ENCODE assay signal across 18 mouse cellular contexts in the genomic region with DNA sequence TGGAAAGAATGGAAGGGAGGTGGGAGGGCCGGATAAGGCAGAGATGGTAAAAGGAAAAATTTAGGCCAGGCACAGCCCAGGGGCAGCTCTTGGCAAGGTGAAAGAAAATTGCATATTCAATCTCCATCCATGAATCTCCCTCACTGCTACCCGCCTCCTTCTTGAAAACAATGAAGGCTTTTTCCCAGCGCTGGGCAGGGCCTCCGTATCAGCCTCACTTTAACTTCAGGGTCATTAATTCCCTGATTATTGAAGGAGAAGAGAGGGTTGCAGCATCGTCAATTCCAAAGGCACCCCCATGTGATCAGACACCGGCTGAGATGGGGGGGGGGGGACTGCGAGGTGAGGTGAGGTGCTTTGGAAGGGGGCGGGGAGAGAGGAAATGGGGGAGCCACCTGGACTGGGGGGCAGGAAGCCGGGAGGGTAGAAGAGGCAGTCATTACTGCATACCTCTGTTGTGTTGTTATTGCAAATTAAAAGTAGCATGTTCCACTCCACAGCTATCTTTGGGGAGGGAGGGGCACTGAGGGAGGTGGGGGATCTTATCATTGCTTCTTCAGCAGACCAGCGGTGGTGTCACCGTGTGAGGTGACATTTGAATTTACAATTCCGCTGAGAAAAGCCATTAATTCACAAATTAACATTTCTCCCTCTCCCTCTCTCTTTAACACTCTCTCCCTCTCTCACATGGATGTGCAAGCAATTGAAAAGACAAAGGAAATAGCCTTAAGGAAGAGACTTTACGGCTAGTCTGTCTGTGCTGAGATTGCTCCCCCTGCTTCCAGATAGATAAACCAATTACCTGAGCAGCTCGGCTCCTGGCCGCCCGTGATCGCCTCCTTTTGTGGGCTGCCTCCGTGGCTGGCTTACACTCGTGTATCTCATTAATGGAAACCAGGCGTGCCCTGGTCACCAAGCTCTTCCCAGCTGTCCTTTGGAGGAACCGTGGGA. TPM values are rescaled to one million over a fixed set of nuclear protein-coding genes. Genes with fewer than 3 reads are reported as not detected.
DNase-seq lines count a peak whose midpoint lies in the region; ATAC-seq lines count a peak whose summit lies in the region.
"Had no signal": no experiment of that assay in that cellular context is flagged by ENCODE, and none has a peak within 500 bp of the region (broad histone marks: within the 10 kb centered on the region; RNA-seq: fewer than 3 reads in every experiment).

No protein-coding gene starts in this region.

- DNase-seq in midbrain, embryonic 10.5 days (ENCODE audit: low spot score) = no peak
- DNase-seq in midbrain, embryonic 11.5 days (ENCODE audit: low spot score, missing footprints) = no peak
- peak; percentile 39 for DNase-seq in mesoderm, embryonic 11.5 days (ENCODE audit: low read depth, low spot score)
- DNase-seq in retina, embryonic 14.5 days (ENCODE audit: low spot score) = peak; percentile 54
- DNase-seq in left cerebral cortex, postnatal 10 days (ENCODE audit: extremely low spot score in 1 of 2, low spot score in 2 of 2) = no peak
- no peak for DNase-seq in adrenal gland, postnatal 36 days
- DNase-seq: heart, postnatal 36 days; kidney, adult 9 months; layer of hippocampus, postnatal 36 days; lung, embryonic 14.5 days had no signal

- H3K9me3 ChIP-seq in midbrain, embryonic 10.5 days (replicated peaks) = no peaks in the 10 kb centered on the region
- H3K9me3 ChIP-seq in midbrain, embryonic 11.5 days (ENCODE audit: control insufficient read depth, low read length) = no peaks in the 10 kb centered on the region
- no peaks in the 10 kb centered on the region for H3K9me3 ChIP-seq in hindbrain, embryonic 12.5 days (replicated peaks)
- H3K9me3 ChIP-seq: limb, embryonic 15.5 days; megakaryocyte, embryonic 14.5 days had no signal

- intact Hi-C loops in left cerebral cortex, postnatal 10 days (cut with DNase I) = no loop called here

- no peak for ATAC-seq in midbrain, embryonic 11.5 days (ENCODE audit: low FRiP score)
- ATAC-seq in hindbrain, embryonic 12.5 days (ENCODE audit: low FRiP score) = peak; percentile 53
- ATAC-seq: Patski had no signal

- 49% methylated on average over 21 of the region's 21 CpGs for WGBS in midbrain, embryonic 10.5 days
- 43% methylated on average over 21 of the region's 21 CpGs for WGBS in midbrain, embryonic 11.5 days
- WGBS in hindbrain, embryonic 12.5 days = 17% methylated on average over 21 of the region's 21 CpGs

- peak overlapping the region; percentile 46; the same call in 1 of the 2 replicates for H3K27ac ChIP-seq in midbrain, embryonic 10.5 days (replicated peaks)
- no peak overlapping the region for H3K27ac ChIP-seq in midbrain, embryonic 11.5 days (ENCODE audit: low read depth, low read length)
- H3K27ac ChIP-seq in hindbrain, embryonic 12.5 days = peak overlapping the region; percentile 86
- H3K27ac ChIP-seq: limb, embryonic 15.5 days had no signal

- peaks cover 34% of the 10 kb centered on the region for H3K4me1 ChIP-seq in midbrain, embryonic 10.5 days
- peaks cover 6% of the 10 kb centered on the region for H3K4me1 ChIP-seq in midbrain, embryonic 11.5 days (ENCODE audit: control insufficient read depth, insufficient read depth, low read length)
- peaks cover 43% of the 10 kb centered on the region for H3K4me1 ChIP-seq in hindbrain, embryonic 12.5 days
- H3K4me1 ChIP-seq: limb, embryonic 15.5 days; megakaryocyte, embryonic 14.5 days had no signal

- no peak overlapping the region for H3K4me3 ChIP-seq in midbrain, embryonic 10.5 days
- H3K4me3 ChIP-seq in midbrain, embryonic 11.5 days (ENCODE audit: low read depth, low read length) = no peak overlapping the region
- no peak overlapping the region for H3K4me3 ChIP-seq in hindbrain, embryonic 12.5 days
- H3K4me3 ChIP-seq: limb, embryonic 15.5 days; megakaryocyte, embryonic 14.5 days had no signal

- H3K36me3 ChIP-seq in midbrain, embryonic 10.5 days = no peaks in the 10 kb centered on the region
- no peaks in the 10 kb centered on the region for H3K36me3 ChIP-seq in midbrain, embryonic 11.5 days (ENCODE audit: control insufficient read depth, insufficient read depth, low read length)
- no peaks in the 10 kb centered on the region for H3K36me3 ChIP-seq in hindbrain, embryonic 12.5 days
- H3K36me3 ChIP-seq: limb, embryonic 15.5 days had no signal

- H3K4me2 ChIP-seq in midbrain, embryonic 11.5 days = no peak overlapping the region
- H3K4me2 ChIP-seq in hindbrain, embryonic 12.5 days (replicated peaks) = peak overlapping the region; percentile 24
- H3K4me2 ChIP-seq: limb, embryonic 15.5 days; lung, embryonic 14.5 days had no signal

- H3K9ac ChIP-seq in midbrain, embryonic 11.5 days (ENCODE audit: low read length) = no peak overlapping the region
- H3K9ac ChIP-seq in hindbrain, embryonic 12.5 days = peak overlapping the region; percentile 27
- H3K9ac ChIP-seq: limb, embryonic 15.5 days; lung, embryonic 14.5 days had no signal

- H3K27me3 ChIP-seq in midbrain, embryonic 10.5 days (ENCODE audit: low read depth, poor library complexity, severe bottlenecking) = peaks cover 35% of the 10 kb centered on the region
- H3K27me3 ChIP-seq in midbrain, embryonic 11.5 days (ENCODE audit: control insufficient read depth, insufficient read depth, low read length) = no peaks in the 10 kb centered on the region
- H3K27me3 ChIP-seq in hindbrain, embryonic 12.5 days = no peaks in the 10 kb centered on the region; the same call in 1 of the 2 replicates
- H3K27me3 ChIP-seq: Patski had no signal

RNA-seq across cellular contexts. Expression of a gene that starts 41.5 kb away (rescaled TPM):
- polyA plus RNA-seq in midbrain, embryonic 10.5 days (2016; fragmentation: Nextera tagmentation; extraction: Ambion mirVana) = 0.60 and 1.1 TPM in 2 replicates
- polyA plus RNA-seq in midbrain, embryonic 11.5 days (2014; fragmentation: Nextera tagmentation; extraction: Ambion mirVana) = 0.34 and 0.57 TPM in 2 replicates
- polyA plus RNA-seq in hindbrain, embryonic 12.5 days (2016; fragmentation: Nextera tagmentation; extraction: Ambion mirVana) = 15.1 and 18.6 TPM in 2 replicates
- total RNA-seq in left cerebral cortex, postnatal 10 days (2021) = not detected
- total RNA-seq in adrenal gland, postnatal 36 days (2021) = not detected
- total RNA-seq: adrenal gland, adult 18-20 months; CH12.LX; heart, adult 8-10 months; heart, postnatal 36 days had no signal
- polyA plus RNA-seq: limb, embryonic 15.5 days; stomach, embryonic 16.5 days had no signal

Comparison
In these comparisons a context has a peak if more than half of its experiments do, and no peak if none do; other contexts are left out.
1. DNase-seq: peak in mesoderm, embryonic 11.5 days (single experiment) and retina, embryonic 14.5 days (single experiment); none in midbrain, embryonic 10.5 days (single experiment), midbrain, embryonic 11.5 days (single experiment), left cerebral cortex, postnatal 10 days (0 of 2) and adrenal gland, postnatal 36 days (0 of 2).